In genomic region chr8:28503488-28504319, GRCm38 (mm10) we compare ENCODE assay signal across 15 mouse cellular contexts.
DNase-seq lines count a peak whose midpoint lies in the region; ATAC-seq and TF ChIP-seq lines count a peak whose summit lies in the region.
"Had no signal": no experiment of that assay in that cellular context is flagged by ENCODE, and none has a peak within 500 bp of the region (broad histone marks: within the 10 kb centered on the region; RNA-seq: fewer than 3 reads in every experiment).

No protein-coding gene starts in this region.

- TF ChIP-seq POLR2A in lung, adult 2 months (IDR thresholded peaks at IDR 0.05; ENCODE audit: borderline replicate concordance, extremely low read depth, low read depth, low read length), result no peak

- no peak overlapping the region for H3K4me2 ChIP-seq in hindbrain, embryonic 13.5 days
- no peak overlapping the region for H3K4me2 ChIP-seq in hindbrain, embryonic 11.5 days (replicated peaks; ENCODE audit: low read depth, low read length)
- no peak overlapping the region for H3K4me2 ChIP-seq in neural tube, embryonic 14.5 days (ENCODE audit: low read depth, low read length)
- no peak overlapping the region for H3K4me2 ChIP-seq in neural tube, embryonic 15.5 days
- H3K4me2 ChIP-seq in liver, embryonic 11.5 days, result no peak overlapping the region

- H3K36me3 ChIP-seq in hindbrain, embryonic 13.5 days, result no peaks in the 10 kb centered on the region
- H3K36me3 ChIP-seq in hindbrain, embryonic 11.5 days (ENCODE audit: control insufficient read depth, insufficient read depth, low read length), result no peaks in the 10 kb centered on the region
- H3K36me3 ChIP-seq in neural tube, embryonic 14.5 days (ENCODE audit: control insufficient read depth, insufficient read depth, low read length), result no peaks in the 10 kb centered on the region
- H3K36me3 ChIP-seq in neural tube, embryonic 15.5 days, result no peaks in the 10 kb centered on the region
- H3K36me3 ChIP-seq in liver, embryonic 11.5 days (ENCODE audit: control insufficient read depth, insufficient read depth, low read length), result no peaks in the 10 kb centered on the region
- H3K36me3 ChIP-seq: heart, embryonic 10.5 days had no signal

- no peak overlapping the region for H3K27ac ChIP-seq in hindbrain, embryonic 13.5 days
- no peak overlapping the region for H3K27ac ChIP-seq in hindbrain, embryonic 11.5 days (ENCODE audit: low read depth, low read length)
- H3K27ac ChIP-seq in neural tube, embryonic 14.5 days (ENCODE audit: low read depth, low read length), result no peak overlapping the region
- H3K27ac ChIP-seq in neural tube, embryonic 15.5 days (replicated peaks), result no peak overlapping the region; the same call in 1 of the 2 replicates
- H3K27ac ChIP-seq in liver, embryonic 11.5 days (ENCODE audit: low read depth, low read length), result no peak overlapping the region
- H3K27ac ChIP-seq: heart, embryonic 10.5 days; liver, embryonic 14.5 days had no signal

- no peak for TF ChIP-seq CTCF in lung, adult 2 months (IDR thresholded peaks at IDR 0.05; ENCODE audit: insufficient read depth, low read length)

- no peak for DNase-seq in hindbrain, embryonic 11.5 days (ENCODE audit: low spot score)
- DNase-seq in cerebellum, postnatal 14 days, result peak; percentile 22 to 28
- DNase-seq in lung, adult 2 months, result no peak
- no peak for DNase-seq in liver, embryonic 11.5 days (ENCODE audit: low spot score)
- DNase-seq: adrenal gland, adult 2 months; gastrocnemius, postnatal 25 days; lung, postnatal 10 days; right cerebral cortex, postnatal 14 days had no signal

- ATAC-seq in hindbrain, embryonic 13.5 days (ENCODE audit: low FRiP score), result peak; percentile 36; the same call in 1 of the 2 replicates
- ATAC-seq in hindbrain, embryonic 11.5 days (ENCODE audit: low FRiP score), result no peak
- peak; percentile 51; the same call in 1 of the 2 replicates for ATAC-seq in neural tube, embryonic 14.5 days (ENCODE audit: low read depth)
- no peak for ATAC-seq in neural tube, embryonic 15.5 days (ENCODE audit: low FRiP score)
- no peak for ATAC-seq in liver, embryonic 11.5 days (replicated peaks; ENCODE audit: low FRiP score)
- ATAC-seq: intestine, embryonic 16.5 days had no signal

- H3K9ac ChIP-seq in hindbrain, embryonic 13.5 days, result no peak overlapping the region
- H3K9ac ChIP-seq in hindbrain, embryonic 11.5 days (ENCODE audit: low read depth, low read length), result no peak overlapping the region
- no peak overlapping the region for H3K9ac ChIP-seq in neural tube, embryonic 14.5 days (replicated peaks; ENCODE audit: low read depth, low read length)
- no peak overlapping the region for H3K9ac ChIP-seq in neural tube, embryonic 15.5 days (replicated peaks)
- H3K9ac ChIP-seq in liver, embryonic 11.5 days (ENCODE audit: low read depth, low read length), result no peak overlapping the region
- H3K9ac ChIP-seq: liver, embryonic 14.5 days had no signal

- H3K4me3 ChIP-seq in hindbrain, embryonic 13.5 days, result no peak overlapping the region
- no peak overlapping the region for H3K4me3 ChIP-seq in hindbrain, embryonic 11.5 days (ENCODE audit: low read depth, low read length)
- H3K4me3 ChIP-seq in neural tube, embryonic 14.5 days (ENCODE audit: low read depth, low read length), result no peak overlapping the region
- no peak overlapping the region for H3K4me3 ChIP-seq in neural tube, embryonic 15.5 days (replicated peaks)
- no peak overlapping the region for H3K4me3 ChIP-seq in lung, adult 2 months (replicated peaks; ENCODE audit: extremely low read depth, low read depth, low read length)
- H3K4me3 ChIP-seq in liver, embryonic 11.5 days (ENCODE audit: low read depth, low read length), result no peak overlapping the region
- H3K4me3 ChIP-seq: heart, embryonic 10.5 days; myocyte had no signal

- no peaks in the 10 kb centered on the region for H3K27me3 ChIP-seq in hindbrain, embryonic 13.5 days
- no peaks in the 10 kb centered on the region for H3K27me3 ChIP-seq in hindbrain, embryonic 11.5 days (ENCODE audit: control insufficient read depth, insufficient read depth, low read length)
- H3K27me3 ChIP-seq in neural tube, embryonic 14.5 days (ENCODE audit: control insufficient read depth, insufficient read depth, low read length), result no peaks in the 10 kb centered on the region
- no peaks in the 10 kb centered on the region for H3K27me3 ChIP-seq in neural tube, embryonic 15.5 days (replicated peaks)
- no peaks in the 10 kb centered on the region for H3K27me3 ChIP-seq in liver, embryonic 11.5 days (replicated peaks; ENCODE audit: control insufficient read depth, insufficient read depth, low read length)

- no peaks in the 10 kb centered on the region for H3K9me3 ChIP-seq in hindbrain, embryonic 13.5 days
- H3K9me3 ChIP-seq in hindbrain, embryonic 11.5 days (ENCODE audit: control insufficient read depth, low read length), result no peaks in the 10 kb centered on the region
- H3K9me3 ChIP-seq in neural tube, embryonic 14.5 days (ENCODE audit: control insufficient read depth, low read length), result no peaks in the 10 kb centered on the region
- no peaks in the 10 kb centered on the region for H3K9me3 ChIP-seq in neural tube, embryonic 15.5 days (replicated peaks)
- H3K9me3 ChIP-seq in liver, embryonic 11.5 days (ENCODE audit: control insufficient read depth, low read length), result no peaks in the 10 kb centered on the region
- H3K9me3 ChIP-seq: heart, embryonic 10.5 days had no signal

- WGBS in hindbrain, embryonic 13.5 days, result 89% methylated on average over 5 of the region's 5 CpGs
- 88% methylated on average over 5 of the region's 5 CpGs for WGBS in hindbrain, embryonic 11.5 days
- 84% methylated on average over 5 of the region's 5 CpGs for WGBS in neural tube, embryonic 14.5 days
- whole genome bisulfite sequencing in neural tube, embryonic 15.5 days, result 84% methylated on average over 5 of the region's 5 CpGs
- 77% methylated on average over 5 of the region's 5 CpGs for WGBS in lung, adult 2 months
- WGBS in liver, embryonic 11.5 days, result 81% methylated on average over 5 of the region's 5 CpGs

- no peaks in the 10 kb centered on the region for H3K4me1 ChIP-seq in hindbrain, embryonic 13.5 days (replicated peaks)
- H3K4me1 ChIP-seq in hindbrain, embryonic 11.5 days (replicated peaks; ENCODE audit: control insufficient read depth, insufficient read depth, low read length), result no peaks in the 10 kb centered on the region
- no peaks in the 10 kb centered on the region for H3K4me1 ChIP-seq in neural tube, embryonic 14.5 days (ENCODE audit: control insufficient read depth, insufficient read depth, low read length)
- peaks cover 9% of the 10 kb centered on the region; the same call in 1 of the 2 replicates for H3K4me1 ChIP-seq in neural tube, embryonic 15.5 days
- H3K4me1 ChIP-seq in lung, adult 2 months (ENCODE audit: control insufficient read depth, insufficient read depth, low read length), result no peaks in the 10 kb centered on the region
- no peaks in the 10 kb centered on the region for H3K4me1 ChIP-seq in liver, embryonic 11.5 days (replicated peaks; ENCODE audit: control insufficient read depth, insufficient read depth, low read length)
- H3K4me1 ChIP-seq: heart, embryonic 10.5 days had no signal

Comparison
In these comparisons a context has a peak if more than half of its experiments do, and no peak if none do; other contexts are left out.
1. ATAC-seq: peak in hindbrain, embryonic 13.5 days (single experiment) and neural tube, embryonic 14.5 days (single experiment); none in hindbrain, embryonic 11.5 days (single experiment), neural tube, embryonic 15.5 days (single experiment) and liver, embryonic 11.5 days (single experiment).
2. DNase-seq: peak in cerebellum, postnatal 14 days (2 of 2); none in hindbrain, embryonic 11.5 days (single experiment), lung, adult 2 months (single experiment) and liver, embryonic 11.5 days (single experiment).